Mouse (Mus musculus) limb, embryonic 10.5 days (tissue): ENCODE data around the gene Bad. TPM values are rescaled to one million over a fixed set of nuclear protein-coding genes. Genes with fewer than 3 reads are reported as not detected.
"Not testable (repeated sequence)": the region's sequence is repeated elsewhere in the genome, so short reads cannot be mapped to it uniquely, and the experiment has no call there.

Source experiments
- DNase-seq: peaks from one replicate; pipeline ENCODE4 v3.0.0-alpha.2; 2017; ENCODE audit warnings: low spot score
- H3K27ac ChIP-seq: fragments of 300-500 bp; sonication (generic); 2 replicates; pipeline ENCODE4 v1.5.1; 2016; ENCODE audit warnings: mild to moderate bottlenecking
- H3K27me3 ChIP-seq: fragments of 300-500 bp; sonication (generic); 2 replicates; pipeline ENCODE4 v1.6.1; 2016; ENCODE audit warnings: low read depth, mild to moderate bottlenecking; ENCODE audit not compliant: poor library complexity, severe bottlenecking
- H3K36me3 ChIP-seq: fragments of 300-500 bp; sonication (generic); 2 replicates; pipeline ENCODE4 v1.6.1; 2016; ENCODE audit warnings: mild to moderate bottlenecking, moderate library complexity
- H3K4me1 ChIP-seq: fragments of 300-500 bp; sonication (generic); 2 replicates; pipeline ENCODE4 v1.6.1; 2016
- H3K4me3 ChIP-seq: fragments of 300-500 bp; sonication (generic); 2 replicates; pipeline ENCODE4 v1.5.1; 2016; ENCODE audit warnings: mild to moderate bottlenecking, moderate library complexity
- H3K9me3 ChIP-seq: fragments of 300-500 bp; sonication (generic); replicated peaks from 2 replicates; pipeline ENCODE4 v1.6.1; 2016; ENCODE audit warnings: mild to moderate bottlenecking
- WGBS: fragments of 180-500 bp; shearing (Covaris S2); methylation state at CpG from one replicate; pipeline ENCODE4 v1.1.7; 2016; 5-methylcytosine and 5-hydroxymethylcytosine counted together
- polyA plus RNA-seq: library from polyadenylated mRNA; unstranded; fragments of >200 nt; fragmentation: Nextera tagmentation; extraction: Ambion mirVana; gene quantifications from 2 replicates; pipeline ENCODE4 v1.2.1, GENCODE M21; 2016

Bad gene
- polyA plus RNA-seq, 1 experiment from 2014 or later: 55.3 TPM

DNA sequence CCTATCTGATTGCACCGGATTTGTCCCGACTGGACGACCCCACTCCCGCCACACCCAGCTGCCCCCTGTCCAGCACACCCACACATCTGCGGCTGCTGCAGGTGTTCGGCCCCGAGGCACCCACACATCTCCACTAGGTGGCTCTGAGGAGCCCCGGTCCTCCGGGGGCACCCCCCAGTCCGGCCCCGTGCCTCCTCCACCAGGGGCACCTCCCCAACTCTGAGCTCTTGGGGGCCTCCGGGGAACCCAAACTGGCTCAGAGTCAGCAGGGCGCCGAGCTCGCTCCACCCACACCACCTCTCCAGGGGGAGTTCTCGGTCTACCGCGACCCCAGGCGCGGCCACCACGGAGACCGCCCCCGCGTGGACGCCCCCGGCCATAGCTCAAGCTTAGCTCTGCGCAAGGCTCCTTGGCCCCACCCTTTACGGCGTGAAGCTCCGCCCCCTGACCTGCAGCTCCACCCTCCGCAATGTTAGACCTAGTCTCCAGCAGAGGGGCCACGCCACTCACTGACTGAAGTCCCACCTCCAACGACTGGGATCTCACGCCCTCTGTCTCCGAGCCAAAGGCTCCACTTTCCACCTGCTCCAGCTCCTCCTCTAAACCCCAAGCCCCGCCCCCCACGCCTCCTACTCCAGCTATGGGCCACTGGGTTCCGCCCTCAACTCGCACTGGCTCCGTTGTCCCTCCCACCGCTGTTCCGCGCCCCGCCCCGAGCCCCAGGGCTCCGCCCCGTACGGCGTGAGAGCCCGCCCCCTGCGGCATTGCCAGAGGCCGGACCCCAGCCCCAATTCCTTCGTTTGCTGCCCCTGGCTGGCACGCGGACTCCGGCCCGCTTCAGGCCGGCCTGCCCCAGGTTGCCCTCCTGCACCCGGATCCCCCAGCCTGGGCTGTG, 38.1 kb downstream of the Bad start:
- DNase-seq: peak; percentile 100
- H3K9me3 ChIP-seq: no peaks in the 10 kb centered on the region
- no peaks in the 10 kb centered on the region for H3K27me3 ChIP-seq
- peak overlapping the region; percentile 65 for H3K4me3 ChIP-seq
- H3K4me1 ChIP-seq: peaks cover 45% of the 10 kb centered on the region
- H3K36me3 ChIP-seq: peaks cover 60% of the 10 kb centered on the region
- peak overlapping the region; percentile 94 for H3K27ac ChIP-seq
- under 1% methylated on average over 59 of the region's 59 CpGs for WGBS

DNA sequence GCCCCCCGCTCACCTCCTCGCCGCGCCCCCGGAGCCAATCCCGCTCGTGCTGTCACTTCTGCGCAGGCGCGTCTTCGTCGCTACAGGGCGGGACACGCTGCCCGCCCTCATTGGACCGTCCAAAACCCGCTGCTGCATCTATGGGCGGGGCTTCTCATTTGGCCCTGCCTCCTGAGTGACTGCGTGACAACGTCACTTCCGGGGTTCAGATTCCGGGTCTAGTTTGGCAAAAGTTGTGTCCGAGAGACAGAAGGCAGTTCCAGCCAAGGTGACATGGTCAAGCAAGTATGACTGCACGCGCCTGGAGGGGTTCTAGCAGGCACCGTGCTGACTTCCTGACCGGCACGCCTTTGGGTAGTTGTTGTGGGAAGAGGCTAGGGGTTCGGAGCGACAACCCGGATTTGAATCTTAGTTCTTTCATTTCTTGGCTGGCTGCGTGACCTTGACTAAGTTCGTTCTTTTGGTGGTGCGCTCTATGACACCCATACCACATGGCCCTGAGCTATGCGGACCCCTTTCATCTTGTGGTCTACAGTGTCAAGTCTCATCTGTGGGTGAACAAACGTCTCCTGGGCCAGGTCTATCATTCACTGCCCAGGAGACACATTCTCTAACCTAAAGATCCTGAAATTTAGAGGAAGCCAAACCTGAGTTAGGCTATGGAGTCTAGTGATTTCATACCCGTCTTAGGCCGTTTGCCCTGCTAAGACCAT, 38.9 kb downstream of the Bad start, which contains the start of gene Fkbp2:
Gene Fkbp2 (minus strand): TSS at position 121 of the 713 bp plus-strand sequence.
- Histone ChIP-seq H3K4me3 (peak within 1 kb of the TSS; percentile 65), H3K36me3 (peaks cover 68% of the 10 kb centered on the region), H3K27ac (peak within 1 kb of the TSS; percentile 94), H3K4me1 (peaks cover 50% of the 10 kb centered on the region), H3K27me3 (no peaks in the 10 kb centered on the region), H3K9me3 (no peaks in the 10 kb centered on the region)
- peak; percentile 98 for DNase-seq
- WGBS: 2% methylated on average over 38 of the region's 38 CpGs

DNA sequence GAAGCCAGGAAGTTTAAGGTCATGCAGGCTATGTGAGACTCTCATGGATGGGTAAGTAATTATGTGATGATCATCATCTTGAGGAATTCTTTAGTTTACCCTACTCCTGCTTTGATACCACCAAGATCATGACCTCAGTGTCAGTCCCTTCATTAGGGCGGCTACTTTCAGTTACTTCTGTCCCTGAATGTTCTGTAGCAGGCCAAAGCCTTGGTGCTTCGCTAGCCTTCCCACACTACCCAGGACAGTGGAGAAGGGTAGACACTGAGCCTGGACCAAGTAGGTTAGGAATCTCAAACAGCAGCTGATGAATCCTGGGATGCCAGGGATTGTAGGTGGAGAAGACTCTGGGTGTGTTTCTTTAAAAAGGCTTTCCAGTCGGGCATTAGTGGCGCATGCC, 39.8 kb downstream of the Bad start:
- peak overlapping the region; percentile 65; the same call in 1 of the 2 replicates for H3K4me3 ChIP-seq
- H3K27me3 ChIP-seq: no peaks in the 10 kb centered on the region
- no peak for DNase-seq
- H3K9me3 ChIP-seq: no peaks in the 10 kb centered on the region
- peaks cover 70% of the 10 kb centered on the region for H3K36me3 ChIP-seq
- no peak overlapping the region for H3K27ac ChIP-seq
- peaks cover 50% of the 10 kb centered on the region for H3K4me1 ChIP-seq
- 83% methylated on average over 4 of the region's 4 CpGs for WGBS

DNA sequence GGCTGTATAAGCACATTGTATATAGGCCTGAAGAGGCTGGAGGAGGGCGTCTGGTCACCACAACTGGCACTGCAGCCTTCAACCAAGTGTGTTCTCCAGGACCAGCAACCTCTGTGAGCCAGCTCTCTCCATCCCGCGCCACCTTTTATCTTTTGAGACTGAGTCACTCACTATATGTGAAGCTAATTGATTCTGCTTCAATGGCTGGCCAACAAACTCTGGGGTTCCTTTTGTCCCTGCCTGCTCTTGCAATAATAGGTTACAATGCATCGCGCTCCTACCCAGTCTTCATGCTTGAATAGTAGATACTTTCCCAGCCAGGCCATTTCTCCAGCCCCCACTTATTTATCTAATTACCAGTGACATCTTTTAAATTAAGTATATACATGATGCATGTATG, 42.0 kb downstream of the Bad start:
- H3K4me3 ChIP-seq: no peak overlapping the region
- 97% methylated on average over 5 of the region's 5 CpGs for WGBS

DNA sequence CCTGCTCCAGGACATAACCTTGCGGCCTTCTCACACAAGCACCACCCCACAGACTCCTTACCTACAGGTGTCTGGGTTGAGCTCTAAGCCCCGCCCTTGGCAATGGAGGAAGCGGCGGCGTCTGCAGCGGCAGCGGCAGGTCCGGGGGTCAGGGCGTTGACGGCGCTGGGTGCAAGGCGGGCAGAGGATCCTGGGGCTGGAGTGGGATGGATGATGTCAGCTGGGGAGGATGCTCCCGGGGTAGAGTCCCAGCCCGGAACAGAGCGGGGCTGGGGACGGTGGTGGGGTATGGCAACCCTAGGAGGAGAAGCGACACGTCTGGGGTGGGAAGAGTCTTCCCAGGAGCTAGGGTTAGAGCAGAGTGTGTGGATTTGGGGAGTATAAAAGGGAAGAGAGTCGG, 43.6 kb downstream of the Bad start:
- 0 out of 2 replicates have a peak overlapping the region, but pooled peaks have one; percentile 96 for H3K4me3 ChIP-seq
- no peaks in the 10 kb centered on the region for H3K9me3 ChIP-seq
- 80% methylated on average over 19 of the region's 19 CpGs for WGBS
- H3K27ac ChIP-seq: no peak overlapping the region
- DNase-seq: no peak
- H3K36me3 ChIP-seq: peaks cover 44% of the 10 kb centered on the region
- H3K27me3 ChIP-seq: no peaks in the 10 kb centered on the region
- peaks cover 38% of the 10 kb centered on the region for H3K4me1 ChIP-seq

More for the DNA sequence above, 42.0 kb downstream of the Bad start:
- no peak for DNase-seq
- Histone ChIP-seq H3K36me3 (peaks cover 49% of the 10 kb centered on the region), H3K9me3 (no peaks in the 10 kb centered on the region), H3K27me3 (no peaks in the 10 kb centered on the region), H3K27ac (no peak overlapping the region), H3K4me1 (peaks cover 50% of the 10 kb centered on the region)

DNA sequence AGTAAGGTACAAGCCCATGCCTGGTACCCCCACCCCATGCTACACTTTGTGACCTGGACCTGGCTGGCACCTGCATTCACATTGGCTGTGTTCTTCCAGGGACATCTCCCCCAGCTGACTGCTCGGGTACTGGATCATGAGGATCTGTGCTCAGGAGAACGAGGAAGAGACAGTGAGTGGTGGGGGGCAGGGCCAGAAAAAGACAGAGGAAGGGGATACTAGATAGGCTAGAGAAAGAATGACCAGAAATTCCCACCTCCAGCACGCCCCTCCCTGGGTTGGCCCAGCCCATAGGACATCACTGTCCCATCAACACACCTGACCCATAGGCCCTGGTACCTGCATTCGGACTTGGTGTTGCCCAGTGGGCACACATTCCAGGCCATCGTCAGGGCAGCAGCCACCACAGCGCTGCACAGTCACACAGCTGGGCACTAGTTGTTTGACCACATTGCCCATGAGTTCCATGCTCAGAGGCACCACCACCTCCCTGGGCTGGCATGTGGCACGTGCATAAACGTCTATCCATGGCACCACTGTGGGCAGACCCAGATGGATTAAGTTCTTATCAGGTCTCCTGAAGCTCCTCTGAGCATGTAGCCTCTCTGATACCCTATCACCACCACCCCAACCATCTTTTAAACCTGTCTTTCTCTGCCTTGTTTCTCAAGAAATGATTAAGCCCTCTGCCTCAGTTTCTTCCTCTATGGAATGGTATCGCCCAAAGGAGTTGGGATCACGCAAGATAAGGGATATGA, 44.5 kb downstream of the Bad start:
- Histone ChIP-seq H3K4me1 (peaks cover 33% of the 10 kb centered on the region), H3K27ac (0 out of 2 replicates have a peak overlapping the region, but pooled peaks have one; percentile 3)
- DNase-seq: no peak

DNA sequence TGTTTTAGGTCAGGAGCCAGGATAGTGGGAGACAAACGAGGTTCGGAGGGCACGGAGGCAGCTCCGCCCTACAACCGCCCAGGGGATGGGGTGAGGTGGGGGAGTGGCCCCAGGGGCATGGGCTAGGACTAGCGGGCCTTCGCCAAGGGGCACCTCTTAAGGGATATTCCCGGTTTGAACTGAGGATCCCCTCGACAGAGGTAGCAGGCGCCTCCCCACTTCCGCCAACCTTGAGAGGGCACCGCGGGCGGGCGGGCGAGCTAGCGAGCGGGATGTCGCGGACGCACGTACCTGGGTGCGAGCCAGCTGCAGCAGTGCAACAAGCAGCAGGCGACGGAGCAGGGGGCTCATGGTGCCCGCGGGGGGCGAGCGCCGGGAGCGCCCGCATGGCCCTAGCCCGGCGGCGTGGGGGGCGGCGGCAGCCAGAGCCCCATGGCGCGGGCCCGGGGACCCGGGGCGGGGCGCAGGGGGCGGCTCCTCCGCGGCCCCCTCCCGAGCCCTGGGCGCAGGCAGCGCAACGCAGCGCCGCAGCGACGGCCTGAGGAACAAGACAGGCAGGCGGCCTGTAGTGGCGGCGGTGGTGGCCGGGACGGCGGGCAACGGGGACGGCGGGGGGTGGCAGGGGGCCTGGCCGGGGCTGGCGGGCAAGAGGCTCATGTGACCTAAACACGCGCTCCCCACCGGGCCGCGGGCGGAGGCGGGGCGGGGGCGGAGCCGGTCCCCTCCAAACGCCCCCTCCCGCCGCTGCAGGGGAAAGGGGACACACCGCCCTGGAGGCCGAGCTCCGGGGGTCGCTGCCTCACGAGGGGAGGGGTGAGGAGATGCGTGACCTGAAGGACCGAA, 45.6 kb downstream of the Bad start, which contains the start of gene Vegfb:
Gene Vegfb (minus strand): TSS at position 591 of the 843 bp plus-strand sequence.
- peak; percentile 82 for DNase-seq
- H3K4me1 ChIP-seq: peaks cover 40% of the 10 kb centered on the region
- peak within 1 kb of the TSS; percentile 96 for H3K4me3 ChIP-seq
- no peaks in the 10 kb centered on the region for H3K9me3 ChIP-seq
- peak within 1 kb of the TSS; percentile 98 for H3K27ac ChIP-seq
- H3K36me3 ChIP-seq: peaks cover 37% of the 10 kb centered on the region
- under 1% methylated on average over 82 of the region's 85 CpGs for WGBS
- no peaks in the 10 kb centered on the region for H3K27me3 ChIP-seq

More for the DNA sequence above, 44.5 kb downstream of the Bad start:
- peak overlapping the region; percentile 96 for H3K4me3 ChIP-seq
- WGBS: 85% methylated on average over 10 of the region's 10 CpGs
- no peaks in the 10 kb centered on the region for H3K27me3 ChIP-seq
- no peaks in the 10 kb centered on the region for H3K9me3 ChIP-seq
- peaks cover 44% of the 10 kb centered on the region for H3K36me3 ChIP-seq

DNA sequence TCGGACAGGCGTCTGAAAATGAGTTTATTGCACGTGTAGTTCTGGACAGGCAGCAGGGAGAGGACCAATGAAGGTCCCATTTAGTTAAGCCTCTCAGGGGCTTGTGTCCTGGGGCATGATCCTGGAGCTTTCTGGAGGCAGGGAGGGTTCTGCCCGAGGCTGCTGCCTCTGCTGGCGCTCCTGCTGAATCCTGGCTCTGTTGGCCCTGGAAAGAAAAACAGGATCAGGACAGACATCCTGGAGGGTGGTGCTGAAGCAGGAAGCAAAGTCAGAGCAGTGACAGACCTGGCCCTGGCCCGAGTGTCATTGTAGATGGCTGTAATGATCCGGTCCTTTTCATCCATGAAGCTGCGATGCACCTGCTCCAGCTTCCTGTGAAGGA, 46.2 kb downstream of the Bad start:
- Histone ChIP-seq H3K4me1 (peaks cover 43% of the 10 kb centered on the region), H3K4me3 (peak overlapping the region; percentile 96), H3K27ac (peak overlapping the region; percentile 98), H3K9me3 (no peaks in the 10 kb centered on the region), H3K36me3 (peaks cover 31% of the 10 kb centered on the region), H3K27me3 (no peaks in the 10 kb centered on the region)
- no peak for DNase-seq
- 4% methylated on average over 8 of the region's 8 CpGs for WGBS

DNA sequence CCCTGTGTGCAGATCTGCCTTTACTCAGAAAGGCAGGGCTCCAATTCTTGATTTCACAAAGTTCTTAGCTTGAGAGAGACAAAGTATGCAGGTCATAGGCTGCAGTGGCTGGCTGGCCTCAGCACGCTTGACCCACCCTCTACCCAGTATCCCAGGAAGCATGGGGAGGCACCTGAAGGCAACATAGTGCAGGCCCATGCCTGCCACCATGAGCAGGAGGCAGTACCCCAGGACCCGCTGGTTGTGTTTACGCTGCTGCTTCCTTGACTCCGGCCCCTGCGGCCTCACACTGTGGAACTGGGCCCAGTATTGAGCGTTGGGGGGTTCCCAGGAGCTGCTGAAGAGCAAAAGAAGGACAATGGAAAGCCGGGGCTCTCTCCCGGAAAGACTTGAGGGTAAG, 47.6 kb downstream of the Bad start:
- Histone ChIP-seq H3K36me3 (peaks cover 18% of the 10 kb centered on the region), H3K27me3 (no peaks in the 10 kb centered on the region), H3K4me1 (peaks cover 53% of the 10 kb centered on the region), H3K9me3 (no peaks in the 10 kb centered on the region), H3K27ac (no peak overlapping the region), H3K4me3 (no peak overlapping the region)
- 86% methylated on average over 8 of the region's 8 CpGs for WGBS
- no peak for DNase-seq

DNA sequence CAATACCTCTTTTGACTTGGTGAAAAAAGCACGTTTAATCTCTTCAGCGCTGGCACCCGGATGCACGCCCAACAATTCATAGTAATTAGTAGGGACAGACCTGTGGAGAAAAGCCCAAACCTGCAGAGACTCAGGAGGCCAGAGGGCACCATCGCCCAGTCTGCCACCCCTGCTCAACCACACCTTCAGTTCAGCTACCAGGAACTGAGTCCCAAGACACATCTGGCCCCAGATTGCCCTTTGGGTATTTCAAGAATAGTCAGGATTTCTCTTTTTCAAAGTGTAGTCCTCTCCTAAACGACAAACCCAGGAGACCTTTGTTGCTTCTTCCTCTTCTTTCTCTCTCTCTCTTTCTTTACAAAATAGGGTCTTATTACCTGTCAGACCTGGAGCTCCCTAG, 49.1 kb downstream of the Bad start:
- H3K27me3 ChIP-seq: no peaks in the 10 kb centered on the region
- 92% methylated on average over 6 of the region's 6 CpGs for WGBS
- no peak overlapping the region for H3K4me3 ChIP-seq
- no peaks in the 10 kb centered on the region for H3K9me3 ChIP-seq
- peaks cover 61% of the 10 kb centered on the region for H3K4me1 ChIP-seq
- H3K27ac ChIP-seq: no peak overlapping the region
- DNase-seq: no peak
- H3K36me3 ChIP-seq: peaks cover 6% of the 10 kb centered on the region

DNA sequence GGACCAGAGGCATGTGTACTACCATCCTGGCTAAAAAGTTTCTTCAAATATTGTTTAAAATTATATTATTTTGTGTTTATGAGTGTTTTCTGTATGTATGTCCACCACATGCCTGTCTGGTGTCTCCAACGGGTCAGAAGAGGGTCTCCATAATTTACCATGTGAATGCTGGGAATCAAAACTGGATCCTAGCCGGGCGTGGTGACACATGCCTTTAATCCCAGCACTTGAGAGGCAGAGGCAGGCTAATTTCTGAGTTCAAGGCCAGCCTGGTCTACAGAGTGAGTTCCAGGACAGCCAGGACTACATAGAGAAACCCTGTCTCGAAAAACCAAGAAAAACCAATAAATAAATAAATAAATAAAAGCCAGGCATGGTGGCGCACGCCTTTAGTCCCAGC, 49.5 kb downstream of the Bad start:
- H3K27ac ChIP-seq, H3K27me3 ChIP-seq, H3K9me3 ChIP-seq, DNase-seq, H3K4me3 ChIP-seq, H3K36me3 ChIP-seq: not testable (repeated sequence)
- H3K4me1 ChIP-seq: peaks cover 61% of the 10 kb centered on the region
- 92% methylated on average over 6 of the region's 6 CpGs for WGBS
